Mouse (Mus musculus) thymus, postnatal 36 days (tissue): ENCODE results near the gene Ash1l.

Experiments used
- DNase-seq, 2 experiments: peaks; one replicate each; pipeline ENCODE4 v3.0.0; 2022; ENCODE audit warnings: mixed read lengths in 2 of 2

Gene Ash1l

DNA sequence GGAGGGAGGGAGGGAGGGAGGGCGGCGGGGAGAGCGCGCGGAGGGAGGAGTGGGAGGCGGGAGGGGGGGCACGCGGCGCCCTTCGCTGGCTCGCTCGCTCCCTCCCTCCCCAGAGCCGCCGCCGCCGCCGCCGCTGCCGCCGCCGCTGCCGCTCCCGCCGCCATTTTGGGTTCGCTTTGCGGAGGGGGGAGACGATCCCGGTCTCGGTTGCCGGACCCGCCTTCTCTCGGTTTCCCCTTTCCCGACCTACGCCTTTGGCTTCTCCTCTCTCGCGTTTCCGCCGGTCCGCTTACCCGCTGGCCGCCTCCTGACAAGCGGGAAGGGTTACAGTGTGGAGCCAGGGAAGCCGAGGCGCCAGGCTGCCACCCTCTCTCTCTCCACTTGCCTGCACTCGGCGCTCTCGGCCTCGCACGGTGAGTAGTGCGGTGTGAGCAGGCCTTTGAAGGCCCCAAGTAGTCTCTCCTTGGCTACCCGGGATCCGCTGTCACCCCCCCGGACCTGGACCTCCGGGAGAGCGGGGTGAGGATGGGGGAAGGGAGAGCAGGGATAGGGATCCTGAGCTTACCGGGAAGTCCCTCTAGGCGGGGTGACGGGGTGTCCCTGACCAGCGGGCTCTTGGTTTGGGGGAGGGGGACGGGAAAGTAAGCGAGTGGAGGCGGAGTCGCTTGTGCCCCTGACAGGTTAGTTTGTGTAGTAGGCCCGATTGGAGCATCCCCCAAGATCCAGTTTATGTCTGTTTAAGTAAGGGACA is at the start of gene Ash1l, which contains the start of gene Dap3:
Gene Ash1l (plus strand): TSS at position 47 of the 751 bp plus-strand sequence.
Gene Dap3 (minus strand): TSS at position 606 of the 751 bp plus-strand sequence.
- DNase-seq, result peak; percentile 83

DNA sequence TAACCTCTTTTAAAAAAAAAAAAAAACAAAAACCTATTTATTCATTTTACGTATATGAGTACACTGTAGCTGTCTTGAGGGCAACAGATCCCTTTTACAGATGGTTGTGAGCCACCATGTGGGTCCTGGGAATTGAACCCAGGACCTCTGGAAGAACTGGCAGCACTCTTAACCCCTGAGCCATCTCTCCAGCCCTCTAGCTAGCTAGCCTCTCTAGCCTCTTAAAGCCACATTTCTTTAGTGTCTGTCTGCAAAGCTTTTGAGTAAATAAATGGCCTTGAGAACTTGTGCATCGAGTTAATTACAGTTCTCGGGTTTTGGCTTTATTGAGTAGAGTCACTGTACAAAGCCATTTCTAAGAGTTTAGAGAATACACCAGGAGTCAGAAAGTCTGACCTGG is 45.6 kb upstream of the Ash1l start:
- DNase-seq, result no peak

GRCm38 (mm10) chr3:88905209-88905608 is 45.2 kb upstream of the Ash1l start:
- DNase-seq, result no peak

DNA sequence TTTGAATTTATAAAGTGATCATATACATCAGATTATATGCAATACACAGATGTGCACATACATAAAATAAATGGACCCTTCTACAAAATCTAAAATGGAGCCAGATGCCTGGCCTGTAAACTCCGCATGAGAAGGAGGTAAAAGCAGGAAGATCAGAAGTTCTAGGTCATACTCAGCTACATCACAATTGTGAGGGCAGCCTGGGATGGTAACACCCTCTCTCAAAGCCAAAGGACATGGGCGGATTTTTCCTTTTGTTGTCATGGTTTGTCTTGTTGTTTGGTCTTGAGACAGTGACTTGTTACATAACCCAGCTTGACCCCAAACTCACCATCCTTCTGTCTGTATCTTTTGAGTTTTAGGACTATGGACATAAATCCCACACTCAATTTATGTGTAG is 44.7 kb upstream of the Ash1l start:
- DNase-seq, result no peak

DNA sequence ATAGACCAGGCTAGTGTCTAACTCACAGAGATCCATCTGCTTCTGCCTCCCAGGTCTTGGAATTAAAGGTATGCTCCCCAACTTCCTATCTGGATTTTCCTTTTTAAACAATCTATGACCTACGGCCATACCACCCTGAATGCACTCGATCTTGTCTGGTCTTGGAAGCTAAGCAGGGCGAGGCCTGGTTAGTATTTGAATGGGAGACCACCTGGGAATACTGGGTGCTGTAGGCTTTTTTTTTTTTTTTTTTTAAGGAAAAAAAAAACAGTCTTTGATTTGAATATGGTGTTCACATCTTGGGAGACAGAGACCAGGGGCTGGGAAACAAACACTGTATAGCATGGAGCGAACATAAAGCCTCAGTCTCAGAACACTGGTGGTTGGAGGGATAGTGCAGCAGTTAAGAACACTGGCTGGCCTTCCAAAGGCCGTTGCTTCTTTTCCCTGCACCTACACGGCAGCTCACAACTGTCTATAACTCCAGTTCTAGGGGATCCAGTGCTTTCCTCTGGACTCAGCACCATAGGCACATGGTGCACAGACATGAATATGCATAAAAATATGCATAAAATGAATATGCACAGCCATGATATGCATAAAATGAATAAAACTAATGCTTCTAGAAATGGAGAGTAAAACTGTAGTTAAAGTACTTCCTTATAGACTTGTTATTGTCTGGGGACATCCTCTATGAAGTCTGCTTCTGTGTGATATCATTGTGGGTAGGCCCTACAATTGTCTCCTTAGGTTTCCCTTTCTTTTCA is 43.8 kb upstream of the Ash1l start:
- no peak for DNase-seq

DNA sequence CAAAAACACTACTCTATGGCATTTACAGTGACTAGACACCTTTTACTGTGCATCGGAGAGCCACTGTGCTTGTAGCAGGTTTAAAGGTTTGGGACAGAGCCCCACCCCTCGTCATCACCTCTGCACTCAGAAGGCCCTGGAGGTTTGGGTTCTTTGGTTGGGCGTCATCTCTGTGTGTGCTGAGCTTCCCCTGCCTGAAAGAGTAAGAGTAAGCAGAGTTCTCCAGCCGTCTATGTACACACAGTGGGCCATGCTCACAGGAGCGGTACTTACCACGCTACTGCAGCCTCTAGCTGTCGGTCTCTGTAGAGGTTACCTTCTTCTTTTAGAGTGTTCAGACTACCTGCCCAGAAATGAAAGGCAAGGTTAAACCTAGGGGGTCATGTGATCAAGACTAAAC is 37.8 kb upstream of the Ash1l start:
- no peak for DNase-seq

GRCm38 (mm10) chr3:88913511-88914383 is 36.7 kb upstream of the Ash1l start, which contains the start of gene Msto1:
Gene Msto1, minus strand, starts transcription at chr3:88913999.
- DNase-seq, result peak; percentile 93 to 95

GRCm38 (mm10) chr3:88914384-88914810 is 36.0 kb upstream of the Ash1l start:
- DNase-seq, result no peak

GRCm38 (mm10) chr3:88918981-88919380 is 31.4 kb upstream of the Ash1l start:
- no peak for DNase-seq

- no peak for DNase-seq
Measured at GRCm38 (mm10) chr3:88921411-88921810, 29.0 kb upstream of the Ash1l start.

- no peak for DNase-seq
Measured at GRCm38 (mm10) chr3:88923989-88924591, 26.3 kb upstream of the Ash1l start.

- no peak for DNase-seq
Measured at GRCm38 (mm10) chr3:88925651-88926050, 24.8 kb upstream of the Ash1l start.

DNA sequence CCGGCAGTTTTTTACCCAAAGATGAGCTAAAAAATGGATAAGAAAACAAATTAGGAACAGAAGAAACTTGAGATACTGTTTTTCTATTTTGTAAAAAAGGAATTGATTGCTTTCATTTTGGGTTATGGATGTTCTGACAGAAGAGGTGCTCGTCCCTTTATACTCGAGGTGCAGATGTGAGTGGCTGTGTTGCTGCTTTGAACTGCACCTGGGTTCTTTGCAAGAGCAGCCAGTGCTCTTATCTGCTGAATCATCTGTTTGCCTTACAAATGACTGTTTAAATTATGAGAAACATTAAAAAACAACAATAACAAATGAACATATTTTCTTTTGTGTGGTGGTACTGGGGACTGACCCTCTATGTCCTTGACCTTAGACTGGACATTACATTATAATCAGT is 20.9 kb upstream of the Ash1l start:
- DNase-seq, result peak; percentile 18 to 37

GRCm38 (mm10) chr3:88939071-88939470 is 11.4 kb upstream of the Ash1l start:
- no peak for DNase-seq

- DNase-seq, result no peak
Measured at GRCm38 (mm10) chr3:88939749-88940148, 10.7 kb upstream of the Ash1l start.

- no peak for DNase-seq
Measured at GRCm38 (mm10) chr3:88942316-88942880, 8.0 kb upstream of the Ash1l start.

GRCm38 (mm10) chr3:88944109-88944508 is 6.3 kb upstream of the Ash1l start:
- no peak for DNase-seq

- DNase-seq, result peak; percentile 92 to 94
Measured at GRCm38 (mm10) chr3:88949786-88950575, 441 bp upstream of the Ash1l start.

DNA sequence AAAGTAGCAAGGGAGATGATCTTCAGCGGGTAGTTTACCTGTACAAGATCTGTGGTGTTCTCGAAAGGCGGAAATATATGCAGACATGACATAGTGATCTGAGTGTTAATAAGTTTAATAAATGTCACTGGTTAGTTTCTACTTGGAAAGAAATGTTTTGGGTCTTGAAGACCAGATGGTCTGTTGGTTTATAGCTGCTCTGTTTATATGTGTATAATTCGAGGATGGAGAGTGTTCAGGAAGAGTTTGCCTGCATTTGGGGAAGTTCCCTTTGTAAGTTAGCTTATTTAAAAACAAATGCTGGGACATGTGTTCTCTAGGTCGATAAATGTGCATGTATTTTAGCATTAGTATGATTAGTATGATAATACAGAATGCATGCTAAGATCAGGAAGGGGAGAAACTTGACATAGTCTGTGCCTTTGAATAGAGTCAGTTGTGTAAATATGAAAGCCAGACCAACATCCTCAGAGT is 942 bp downstream of the Ash1l start:
- no peak for DNase-seq

DNA sequence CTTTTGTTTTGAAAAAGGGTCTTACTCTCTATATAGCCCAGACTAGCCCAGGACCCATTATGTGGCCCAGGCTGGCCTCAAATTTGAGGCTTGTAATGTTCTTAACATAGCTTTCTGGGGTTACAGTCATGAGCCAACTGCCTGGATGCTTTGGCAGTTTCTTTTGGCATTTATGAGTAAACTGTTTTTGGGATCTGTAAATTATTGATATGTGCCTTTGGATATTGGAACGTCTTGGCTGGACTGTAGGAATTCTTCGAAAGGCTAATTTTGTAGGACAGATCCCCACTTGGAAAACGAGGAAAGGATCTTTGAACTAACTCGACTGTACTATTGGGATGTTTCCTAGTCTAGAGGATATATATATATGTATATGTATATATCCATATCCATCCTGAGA is 2.8 kb downstream of the Ash1l start:
- no peak for DNase-seq

DNA sequence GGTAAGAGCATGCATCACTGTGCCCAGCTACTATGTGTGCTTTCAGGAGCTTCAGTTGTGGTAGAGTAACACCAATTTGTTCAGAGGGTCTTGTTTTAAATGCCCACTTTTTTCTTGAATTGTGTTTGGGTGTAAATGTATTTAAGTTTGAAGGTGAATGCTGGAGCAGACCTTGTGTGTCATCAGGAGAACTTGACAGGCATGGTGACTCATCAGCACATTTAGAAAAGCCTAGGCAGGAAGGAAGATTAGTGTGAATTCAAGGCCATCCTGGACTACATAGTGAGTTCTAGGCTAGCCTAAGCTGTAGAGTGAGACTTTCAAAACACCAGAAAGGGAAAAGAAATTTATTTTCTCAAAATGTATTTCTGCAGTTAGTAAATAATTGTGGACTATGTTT is 3.3 kb downstream of the Ash1l start:
- no peak for DNase-seq
